Mouse (Mus musculus): Measurements from ENCODE around the gene Aif1. TPM values are rescaled to one million over a fixed set of nuclear protein-coding genes. Genes with fewer than 3 reads are reported as not detected.

Gene Aif1
- total and polyA plus RNA-seq, 3 experiments: 7.0 to 14.7 (median 14.1) TPM

DNA sequence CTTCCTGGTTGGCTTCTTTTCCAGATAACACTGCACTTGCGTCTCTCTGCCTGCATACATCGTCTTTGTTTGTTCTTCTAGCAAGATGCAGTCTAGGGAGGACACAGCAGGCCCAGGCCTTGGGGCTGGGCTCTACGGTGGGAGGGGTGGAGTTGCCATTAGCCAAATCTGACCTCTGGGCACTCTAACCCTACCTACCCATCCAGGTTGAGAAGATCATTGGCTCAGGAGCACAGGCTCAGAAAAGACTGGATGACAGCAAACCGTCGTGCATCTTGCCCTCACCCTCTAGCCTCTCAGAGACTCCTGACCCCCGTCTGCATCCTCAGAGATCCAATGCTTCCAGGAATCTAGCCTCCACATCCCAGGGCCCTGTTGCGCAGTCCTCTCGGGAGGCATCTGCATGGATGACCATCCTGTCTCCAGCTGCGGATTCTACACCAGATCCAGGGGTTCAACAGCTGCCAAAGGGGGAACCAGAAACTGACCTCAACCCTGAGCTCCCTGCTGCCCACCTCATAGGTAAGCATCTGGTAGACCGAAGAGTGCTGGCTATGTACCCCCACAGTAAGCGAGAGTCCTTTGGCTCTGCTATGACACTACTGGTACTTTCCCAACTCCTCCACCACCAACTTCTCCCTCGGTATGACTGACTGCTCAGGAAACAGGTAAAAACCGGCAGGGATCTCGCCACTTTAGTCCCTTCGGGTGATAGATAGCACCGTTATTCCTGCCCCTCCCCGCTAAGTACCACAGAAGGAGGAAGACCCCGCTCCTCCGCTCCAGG lies 19.2 kb upstream of the Aif1 start:
- dilution Hi-C loops (cut with MboI; ENCODE audit: extremely low pct_ligation_motif_present, extremely low pct_unique_long_range_greater_than_20kb, low sequenced_read_pairs): no loop called here
- Histone ChIP-seq H3K9ac (ENCODE audit: insufficient read depth, low read depth) (peak overlapping the region; percentile 71), H3K27ac (ENCODE audit: insufficient read depth, low read depth) (peak overlapping the region; percentile 96)

GRCm38 (mm10) chr17:35193881-35194843 lies 18.3 kb upstream of the Aif1 start, which contains the start of gene Ltb:
TSS of gene Ltb (plus strand) at chr17:35194439.
- Histone ChIP-seq H3K27me3 (replicated peaks) (no peaks in the 10 kb centered on the region), H3K4me2 (ENCODE audit: insufficient read depth, low read depth, poor library complexity, severe bottlenecking) (peak within 1 kb of the TSS; percentile 87), H3K9me3 (replicated peaks; ENCODE audit: low read length) (no peaks in the 10 kb centered on the region), H3K27ac (ENCODE audit: insufficient read depth, low read depth) (peak within 1 kb of the TSS; percentile 96), H3K9ac (ENCODE audit: insufficient read depth, low read depth) (peak within 1 kb of the TSS; percentile 71), H3K4me3 (replicated peaks in 1 of 3; ENCODE audit: low read depth in 2 of 3, low read length in 2 of 3, poor library complexity in 1 of 3) (peak within 1 kb of the TSS; percentile 60 to 80 (median 78)), H3K4me1 (ENCODE audit: control insufficient read depth in 1 of 2, insufficient read depth in 2 of 2) (peaks cover 33 to 50% of the 10 kb centered on the region in 2 experiments), H3K36me3 (replicated peaks in 1 of 2; ENCODE audit: control insufficient read depth in 1 of 2, insufficient read depth in 1 of 2, low read length in 1 of 2) (peaks cover 0 to 5% of the 10 kb centered on the region in 2 experiments), H3K79me2 (replicated peaks; ENCODE audit: control insufficient read depth, extremely low read depth, insufficient read depth, poor library complexity, severe bottlenecking) (peaks cover 5% of the 10 kb centered on the region; the same call in 1 of the 2 replicates)
- in situ Hi-C loops (cut with MboI; ENCODE audit: low pct_ligation_motif_present, low pct_unique_long_range_greater_than_20kb, low sequenced_read_pairs): no loop called here
- no peak for DNase-seq (ENCODE audit: extremely low read depth)
- dilution Hi-C loops (cut with MboI; ENCODE audit: extremely low pct_ligation_motif_present, extremely low pct_unique_long_range_greater_than_20kb, low sequenced_read_pairs): no loop called here
- TF ChIP-seq EP300 (IDR thresholded peaks at IDR 0.05; ENCODE audit: low read length): peak; percentile 41; the same call in 1 of the 2 replicates
- TF ChIP-seq CHD2 (IDR thresholded peaks at IDR 0.05; ENCODE audit: low read length): peak; percentile 33; the same call in 1 of the 2 replicates
- TF ChIP-seq HCFC1 (IDR thresholded peaks at IDR 0.05; ENCODE audit: low read depth, low read length): no peak
- no peak for TF ChIP-seq JUND (conservative IDR thresholded peaks at IDR 0.05; ENCODE audit: low read depth, low read length)
- TF ChIP-seq SMC3 (IDR thresholded peaks at IDR 0.05; ENCODE audit: low read depth, low read length): peak; percentile 1; the same call in 1 of the 2 replicates
- no peak for TF ChIP-seq MYC (IDR thresholded peaks at IDR 0.05; ENCODE audit: low read depth, low read length)
- TF ChIP-seq SIN3A (IDR thresholded peaks at IDR 0.05; ENCODE audit: low read length): 0 out of 2 replicates have a peak, but pooled peaks have one; percentile 17
- no peak for TF ChIP-seq CHD1 (IDR thresholded peaks at IDR 0.05; ENCODE audit: low read depth, low read length)
- no peak for TF ChIP-seq USF2 (conservative IDR thresholded peaks at IDR 0.05; ENCODE audit: low read depth, low read length)
- peak; percentile 9; the same call in 1 of the 2 replicates for TF ChIP-seq ETS1 (conservative IDR thresholded peaks at IDR 0.05; ENCODE audit: low read depth, low read length)
- TF ChIP-seq MAZ (IDR thresholded peaks at IDR 0.05; ENCODE audit: low read depth, low read length): 0 out of 2 replicates have a peak, but pooled peaks have one; percentile 26
- peak; percentile 72 for TF ChIP-seq TCF12 (IDR thresholded peaks at IDR 0.05; ENCODE audit: low read depth, low read length)
- TF ChIP-seq MXI1 (IDR thresholded peaks at IDR 0.05; ENCODE audit: low read depth, low read length): no peak
- no peak for TF ChIP-seq POLR2A (IDR thresholded peaks at IDR 0.05; ENCODE audit: low read depth, low read length)
- TF ChIP-seq ZMIZ1 (IDR thresholded peaks at IDR 0.05; ENCODE audit: low read depth, low read length): no peak
- 0 out of 2 replicates have a peak, but pooled peaks have one; percentile 15 for TF ChIP-seq ELF1 (IDR thresholded peaks at IDR 0.05; ENCODE audit: low read depth, low read length)
- TF ChIP-seq ZNF384 (IDR thresholded peaks at IDR 0.05; ENCODE audit: low read depth, low read length): no peak

More for the DNA sequence above, 19.2 kb upstream of the Aif1 start:
- peak overlapping the region; percentile 60 to 80 (median 78) for H3K4me3 ChIP-seq (replicated peaks in 1 of 3; ENCODE audit: low read depth in 2 of 3, low read length in 2 of 3, poor library complexity in 1 of 3)
- H3K36me3 ChIP-seq (replicated peaks in 1 of 2; ENCODE audit: control insufficient read depth in 1 of 2, insufficient read depth in 1 of 2, low read length in 1 of 2): peaks cover 1 to 11% of the 10 kb centered on the region in 2 experiments
- no peak for TF ChIP-seq MEF2A (IDR thresholded peaks at IDR 0.05; ENCODE audit: borderline replicate concordance, low read depth, low read length)
- TF ChIP-seq EP300 (IDR thresholded peaks at IDR 0.05; ENCODE audit: low read length): peak; percentile 54; the same call in 1 of the 2 replicates
- TF ChIP-seq MXI1 (IDR thresholded peaks at IDR 0.05; ENCODE audit: low read depth, low read length): peak; percentile 18; the same call in 1 of the 2 replicates
- no peak for TF ChIP-seq JUN (IDR thresholded peaks at IDR 0.05; ENCODE audit: insufficient read depth, low read depth, low read length)
- TF ChIP-seq CHD1 (IDR thresholded peaks at IDR 0.05; ENCODE audit: low read depth, low read length): no peak
- no peak for TF ChIP-seq RAD21 (IDR thresholded peaks at IDR 0.05; ENCODE audit: low read depth, low read length)
- no peak for TF ChIP-seq GABPA (IDR thresholded peaks at IDR 0.05; ENCODE audit: insufficient replicate concordance, low read depth, low read length)
- TF ChIP-seq CTCF (conservative IDR thresholded peaks at IDR 0.05 in 1 of 2, IDR thresholded peaks at IDR 0.05 in 1 of 2; ENCODE audit: low read depth in 2 of 2, low read length in 2 of 2): no peak
- no peak; the same call in 1 of the 2 replicates for TF ChIP-seq MAZ (IDR thresholded peaks at IDR 0.05; ENCODE audit: low read depth, low read length)
- no peak for TF ChIP-seq ZMIZ1 (IDR thresholded peaks at IDR 0.05; ENCODE audit: low read depth, low read length)
- 0 out of 2 replicates have a peak, but pooled peaks have one; percentile 21 for TF ChIP-seq JUND (conservative IDR thresholded peaks at IDR 0.05; ENCODE audit: low read depth, low read length)
- peak; percentile 19; the same call in 1 of the 2 replicates for TF ChIP-seq CHD2 (IDR thresholded peaks at IDR 0.05; ENCODE audit: low read length)
- TF ChIP-seq PAX5 (IDR thresholded peaks at IDR 0.05; ENCODE audit: low read length): no peak
- no peak for TF ChIP-seq MAFK (IDR thresholded peaks at IDR 0.05; ENCODE audit: insufficient replicate concordance, low read length)
- TF ChIP-seq ETS1 (conservative IDR thresholded peaks at IDR 0.05; ENCODE audit: low read depth, low read length): no peak; the same call in 1 of the 2 replicates
- TF ChIP-seq UBTF (IDR thresholded peaks at IDR 0.05; ENCODE audit: low read depth, low read length): peak; percentile 59; the same call in 1 of the 2 replicates
- TF ChIP-seq USF2 (conservative IDR thresholded peaks at IDR 0.05; ENCODE audit: low read depth, low read length): no peak
- no peak; the same call in 1 of the 2 replicates for TF ChIP-seq MAX (IDR thresholded peaks at IDR 0.05; ENCODE audit: low read length)
- no peak for TF ChIP-seq E2F4 (IDR thresholded peaks at IDR 0.05; ENCODE audit: insufficient replicate concordance, low read depth, low read length)
- TF ChIP-seq ZNF384 (IDR thresholded peaks at IDR 0.05; ENCODE audit: low read depth, low read length): no peak
- TF ChIP-seq POLR2A (IDR thresholded peaks at IDR 0.05; ENCODE audit: low read depth, low read length): no peak
- no peak for TF ChIP-seq ELF1 (IDR thresholded peaks at IDR 0.05; ENCODE audit: low read depth, low read length)
- TF ChIP-seq SIN3A (IDR thresholded peaks at IDR 0.05; ENCODE audit: low read length): peak; percentile 59; the same call in 1 of the 2 replicates
- TF ChIP-seq HCFC1 (IDR thresholded peaks at IDR 0.05; ENCODE audit: low read depth, low read length): no peak
- TF ChIP-seq BHLHE40 (IDR thresholded peaks at IDR 0.05; ENCODE audit: low read depth, low read length): no peak; the same call in 1 of the 2 replicates
- TF ChIP-seq TCF12 (IDR thresholded peaks at IDR 0.05; ENCODE audit: low read depth, low read length): no peak
- TF ChIP-seq SMC3 (IDR thresholded peaks at IDR 0.05; ENCODE audit: low read depth, low read length): peak; percentile 1; the same call in 1 of the 2 replicates
- no peak for DNase-seq (ENCODE audit: extremely low read depth)
- H3K79me2 ChIP-seq (replicated peaks; ENCODE audit: control insufficient read depth, extremely low read depth, insufficient read depth, poor library complexity, severe bottlenecking): peaks cover 12% of the 10 kb centered on the region
- peak overlapping the region; percentile 87 for H3K4me2 ChIP-seq (ENCODE audit: insufficient read depth, low read depth, poor library complexity, severe bottlenecking)
- H3K9me3 ChIP-seq (replicated peaks; ENCODE audit: low read length): no peaks in the 10 kb centered on the region
- in situ Hi-C loops (cut with MboI; ENCODE audit: low pct_ligation_motif_present, low pct_unique_long_range_greater_than_20kb, low sequenced_read_pairs): no loop called here
- no peaks in the 10 kb centered on the region for H3K27me3 ChIP-seq (replicated peaks)
- peaks cover 27 to 48% of the 10 kb centered on the region in 2 experiments for H3K4me1 ChIP-seq (ENCODE audit: control insufficient read depth in 1 of 2, insufficient read depth in 2 of 2)

Data from CH12.LX (cell line).